Mouse (Mus musculus) bone marrow, adult 2 months (tissue): ENCODE results near the gene Galnt18.

Experiments
- CTCF ChIP-seq: fragments of 200-500 bp; IDR thresholded peaks from 2 replicates; pipeline ENCODE4 v1.5.1; 2011; ENCODE audit warnings: low read length, control low read depth; ENCODE audit not compliant: control insufficient read depth, insufficient read depth
- POLR2A ChIP-seq: fragments of 200-500 bp; IDR thresholded peaks from 2 replicates; pipeline ENCODE4 v1.6.1; 2011; ENCODE audit warnings: low read depth, mild to moderate bottlenecking, control low read depth, low read length, borderline replicate concordance; ENCODE audit not compliant: control insufficient read depth

DNA sequence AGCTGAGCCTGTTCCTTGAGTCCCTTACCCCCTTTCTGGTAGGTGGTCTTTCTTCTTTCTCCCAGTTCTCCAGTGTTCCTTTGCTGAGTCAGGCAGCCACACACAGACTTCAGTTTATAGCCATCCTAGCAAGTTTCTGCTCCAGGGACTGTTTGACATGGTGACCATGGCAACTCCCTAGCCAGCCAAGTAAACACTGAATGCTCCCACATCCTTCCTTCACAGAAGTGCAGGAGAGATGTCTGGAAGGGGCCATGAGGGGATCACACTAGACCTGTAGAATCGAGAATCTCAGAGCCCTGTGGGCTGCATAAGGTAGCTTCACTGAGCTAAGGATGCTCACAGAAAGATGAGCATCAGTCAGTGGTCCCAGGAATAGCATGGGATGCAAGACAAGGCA lies 33.3 kb upstream of the Galnt18 start:
- TF ChIP-seq CTCF (no peak), POLR2A (no peak)
